In genomic region chr1:72002471-72003116, GRCm38 (mm10) we compare ENCODE assay signal across 9 mouse cellular contexts.
A peak's percentile ranks its signal among the peaks of the same experiment; 100 is the strongest.
DNase-seq lines count a peak whose midpoint lies in the region; ATAC-seq and TF ChIP-seq lines count a peak whose summit lies in the region.
"Had no signal": no experiment of that assay in that cellular context is flagged by ENCODE, and none has a peak within 500 bp of the region (broad histone marks: within the 10 kb centered on the region; RNA-seq: fewer than 3 reads in every experiment).

No protein-coding gene starts in this region.

- H3K9me3 ChIP-seq in forebrain, postnatal 0 days (ENCODE audit: low read length), result no peaks in the 10 kb centered on the region
- H3K9me3 ChIP-seq in forebrain, embryonic 15.5 days, result no peaks in the 10 kb centered on the region
- no peaks in the 10 kb centered on the region for H3K9me3 ChIP-seq in lung, embryonic 16.5 days (ENCODE audit: control insufficient read depth, low read length)
- H3K9me3 ChIP-seq in stomach, postnatal 0 days (ENCODE audit: control insufficient read depth, low read length), result no peaks in the 10 kb centered on the region
- H3K9me3 ChIP-seq: heart, embryonic 12.5 days had no signal

- ATAC-seq in forebrain, postnatal 0 days, result peak; percentile 47; the same call in 1 of the 2 replicates
- no peak for ATAC-seq in forebrain, embryonic 15.5 days (replicated peaks)
- ATAC-seq in lung, embryonic 16.5 days (ENCODE audit: low read depth), result peak; percentile 94
- peak; percentile 91 for ATAC-seq in stomach, postnatal 0 days (ENCODE audit: low FRiP score, low TSS enrichment)

- H3K4me1 ChIP-seq in forebrain, postnatal 0 days (ENCODE audit: insufficient read depth), result no peaks in the 10 kb centered on the region
- H3K4me1 ChIP-seq in forebrain, embryonic 15.5 days, result peaks cover 7% of the 10 kb centered on the region; the same call in 1 of the 2 replicates
- H3K4me1 ChIP-seq in lung, embryonic 16.5 days (replicated peaks; ENCODE audit: control insufficient read depth, insufficient read depth, low read length), result no peaks in the 10 kb centered on the region; the same call in 1 of the 2 replicates
- no peaks in the 10 kb centered on the region for H3K4me1 ChIP-seq in stomach, postnatal 0 days (replicated peaks; ENCODE audit: control insufficient read depth, insufficient read depth)

- H3K4me3 ChIP-seq in forebrain, postnatal 0 days (ENCODE audit: low read depth, low read length), result no peak overlapping the region
- H3K4me3 ChIP-seq in forebrain, embryonic 15.5 days, result no peak overlapping the region
- H3K4me3 ChIP-seq in lung, embryonic 16.5 days (ENCODE audit: low read length), result no peak overlapping the region
- H3K4me3 ChIP-seq in stomach, postnatal 0 days (ENCODE audit: low read depth, low read length), result no peak overlapping the region
- H3K4me3 ChIP-seq: heart, embryonic 12.5 days had no signal

- H3K36me3 ChIP-seq in forebrain, postnatal 0 days (ENCODE audit: insufficient read depth), result no peaks in the 10 kb centered on the region
- no peaks in the 10 kb centered on the region for H3K36me3 ChIP-seq in forebrain, embryonic 15.5 days
- no peaks in the 10 kb centered on the region for H3K36me3 ChIP-seq in lung, embryonic 16.5 days (ENCODE audit: control insufficient read depth, insufficient read depth, low read length)
- H3K36me3 ChIP-seq in stomach, postnatal 0 days (ENCODE audit: control insufficient read depth, insufficient read depth, low read length), result no peaks in the 10 kb centered on the region
- H3K36me3 ChIP-seq: heart, embryonic 12.5 days had no signal

- no peaks in the 10 kb centered on the region for H3K27me3 ChIP-seq in forebrain, postnatal 0 days (ENCODE audit: insufficient read depth, low read length)
- no peaks in the 10 kb centered on the region for H3K27me3 ChIP-seq in forebrain, embryonic 15.5 days
- H3K27me3 ChIP-seq in lung, embryonic 16.5 days (ENCODE audit: control insufficient read depth, insufficient read depth, low read depth, low read length), result no peaks in the 10 kb centered on the region
- H3K27me3 ChIP-seq in stomach, postnatal 0 days (ENCODE audit: control insufficient read depth, insufficient read depth, low read length), result no peaks in the 10 kb centered on the region
- H3K27me3 ChIP-seq: heart, embryonic 12.5 days had no signal

- TF ChIP-seq CTCF in forebrain, postnatal 0 days (IDR thresholded peaks at IDR 0.05; ENCODE audit: low read depth), result no peak
- no peak for TF ChIP-seq CTCF in stomach, postnatal 0 days (IDR thresholded peaks at IDR 0.05; ENCODE audit: low read depth)

- no peak overlapping the region for H3K27ac ChIP-seq in forebrain, postnatal 0 days (ENCODE audit: low read depth, low read length)
- H3K27ac ChIP-seq in forebrain, embryonic 15.5 days (replicated peaks), result no peak overlapping the region
- peak overlapping the region; percentile 81 for H3K27ac ChIP-seq in lung, embryonic 16.5 days (ENCODE audit: low read length)
- H3K27ac ChIP-seq in stomach, postnatal 0 days (replicated peaks), result peak overlapping the region; percentile 70; the same call in 1 of the 2 replicates

- H3K9ac ChIP-seq in forebrain, postnatal 0 days, result no peak overlapping the region
- H3K9ac ChIP-seq in forebrain, embryonic 15.5 days (replicated peaks), result no peak overlapping the region
- H3K9ac ChIP-seq in lung, embryonic 16.5 days (ENCODE audit: low read length), result no peak overlapping the region
- H3K9ac ChIP-seq in stomach, postnatal 0 days (ENCODE audit: low read length), result no peak overlapping the region
- H3K9ac ChIP-seq: heart, embryonic 12.5 days had no signal

- TF ChIP-seq EP300 in stomach, postnatal 0 days (optimal IDR thresholded peaks at IDR 0.05), result no peak

- DNase-seq in forebrain, postnatal 0 days, result no peak
- no peak for DNase-seq in lung, postnatal 14 days
- DNase-seq in left cerebral cortex, postnatal 36 days (ENCODE audit: low spot score in 2 of 2), result peak; percentile 22 to 26
- DNase-seq in stomach, postnatal 0 days (ENCODE audit: low spot score), result no peak
- DNase-seq in cerebellum, postnatal 14 days, result no peak
- DNase-seq in adrenal gland, adult 2 months, result no peak

- WGBS in forebrain, postnatal 0 days, result 75% methylated on average over 9 of the region's 9 CpGs
- 80% methylated on average over 9 of the region's 9 CpGs for WGBS in forebrain, embryonic 15.5 days
- WGBS in lung, embryonic 16.5 days, result 48% methylated on average over 9 of the region's 9 CpGs
- WGBS in stomach, postnatal 0 days, result 38% methylated on average over 9 of the region's 9 CpGs

- intact Hi-C loops in left cerebral cortex, postnatal 36 days (cut with DNase I), result no loop called here

- no peak overlapping the region for H3K4me2 ChIP-seq in forebrain, postnatal 0 days (ENCODE audit: low read depth)
- no peak overlapping the region for H3K4me2 ChIP-seq in forebrain, embryonic 15.5 days (replicated peaks)
- H3K4me2 ChIP-seq in lung, embryonic 16.5 days (ENCODE audit: low read depth, low read length), result no peak overlapping the region
- no peak overlapping the region for H3K4me2 ChIP-seq in stomach, postnatal 0 days (replicated peaks; ENCODE audit: low read depth)
- H3K4me2 ChIP-seq: heart, embryonic 12.5 days had no signal

Comparison
In these comparisons a context has a peak if more than half of its experiments do, and no peak if none do; other contexts are left out.
1. DNase-seq: peak in left cerebral cortex, postnatal 36 days (2 of 2); none in forebrain, postnatal 0 days (single experiment), lung, postnatal 14 days (single experiment), stomach, postnatal 0 days (single experiment), cerebellum, postnatal 14 days (0 of 2) and adrenal gland, adult 2 months (single experiment).
2. H3K27ac ChIP-seq: peak in lung, embryonic 16.5 days (single experiment) and stomach, postnatal 0 days (single experiment); none in forebrain, postnatal 0 days (single experiment) and forebrain, embryonic 15.5 days (single experiment).